Mouse (Mus musculus) hindbrain, embryonic 11.5 days (tissue): Measurements from ENCODE around the gene Tmtc2. TPM values are rescaled to one million over a fixed set of nuclear protein-coding genes. Genes with fewer than 3 reads are reported as not detected.

ENCODE experiments used
- ATAC-seq: fragments of 200-750 bp; cut with Nextera tagmentation; 2 replicates; pipeline ENCODE4 v1.8.0; 2017; ENCODE audit warnings: mild to moderate bottlenecking, moderate TSS enrichment, moderate library complexity; ENCODE audit not compliant: low FRiP score
- DNase-seq: peaks from one replicate; pipeline ENCODE4 v3.0.0-alpha.2; 2015; ENCODE audit warnings: low spot score
- H3K27ac ChIP-seq: fragments of 300-500 bp; sonication (generic); 2 replicates; pipeline ENCODE4 v1.5.1; 2014; ENCODE audit warnings: mild to moderate bottlenecking, low read depth, low read length
- H3K27me3 ChIP-seq: fragments of 300-500 bp; sonication (generic); 2 replicates; pipeline ENCODE4 v1.6.1; 2014; ENCODE audit warnings: mild to moderate bottlenecking, low read length, moderate library complexity, mixed read lengths; ENCODE audit not compliant: control insufficient read depth, insufficient read depth
- H3K36me3 ChIP-seq: fragments of 300-500 bp; sonication (generic); 2 replicates; pipeline ENCODE4 v1.6.1; 2014; ENCODE audit warnings: mild to moderate bottlenecking, low read length, moderate library complexity, mixed read lengths; ENCODE audit not compliant: control insufficient read depth, insufficient read depth
- H3K4me1 ChIP-seq: fragments of 300-500 bp; sonication (generic); replicated peaks from 2 replicates; pipeline ENCODE4 v1.6.1; 2014; ENCODE audit warnings: low read length, mixed read lengths; ENCODE audit not compliant: control insufficient read depth, insufficient read depth
- H3K4me2 ChIP-seq: fragments of 300-500 bp; sonication (generic); replicated peaks from 2 replicates; pipeline ENCODE4 v1.6.1; 2014; ENCODE audit warnings: mild to moderate bottlenecking, low read depth, low read length
- H3K4me3 ChIP-seq: fragments of 300-500 bp; sonication (generic); 2 replicates; pipeline ENCODE4 v1.5.1; 2014; ENCODE audit warnings: low read depth, low read length
- H3K9ac ChIP-seq: fragments of 300-500 bp; sonication (generic); 2 replicates; pipeline ENCODE4 v1.6.1; 2014; ENCODE audit warnings: low read depth, low read length
- H3K9me3 ChIP-seq: fragments of 300-500 bp; sonication (generic); 2 replicates; pipeline ENCODE4 v1.6.1; 2016; ENCODE audit warnings: low read length; ENCODE audit not compliant: control insufficient read depth
- WGBS: fragments of 180-500 bp; shearing (Covaris S2); extraction: QIAGEN DNeasy Blood & Tissue Kit; methylation state at CpG from one replicate; pipeline ENCODE4 v1.1.7; 2014; 5-methylcytosine and 5-hydroxymethylcytosine counted together
- polyA plus RNA-seq: library from polyadenylated mRNA; unstranded; fragments of >200 nt; fragmentation: Nextera tagmentation; extraction: Ambion mirVana; gene quantifications from 2 replicates; pipeline ENCODE4 v1.2.1, GENCODE M21; 2014

The Tmtc2 gene
- polyA plus RNA-seq, 1 experiment from 2014 or later, result 9.5 TPM

- no peaks in the 10 kb centered on the region for H3K4me1 ChIP-seq
- 73% methylated on average over 3 of the region's 3 CpGs for WGBS
- H3K9ac ChIP-seq, result no peak overlapping the region
- H3K4me2 ChIP-seq, result no peak overlapping the region
- H3K36me3 ChIP-seq, result no peaks in the 10 kb centered on the region
- DNase-seq, result no peak
- H3K27ac ChIP-seq, result no peak overlapping the region
- no peaks in the 10 kb centered on the region for H3K9me3 ChIP-seq
- H3K4me3 ChIP-seq, result no peak overlapping the region
- no peak for ATAC-seq
- no peaks in the 10 kb centered on the region for H3K27me3 ChIP-seq
Measured at GRCm38 (mm10) chr10:105297560-105297959, 276.7 kb downstream of the Tmtc2 start.

- no peaks in the 10 kb centered on the region for H3K27me3 ChIP-seq
- DNase-seq (no peak), ATAC-seq (no peak)
- WGBS, result 80% methylated on average over 1 of the region's 1 CpGs
- H3K4me3 ChIP-seq, result no peak overlapping the region
- H3K9me3 ChIP-seq, result no peaks in the 10 kb centered on the region
- no peak overlapping the region for H3K27ac ChIP-seq
- H3K36me3 ChIP-seq, result no peaks in the 10 kb centered on the region
- no peak overlapping the region for H3K4me2 ChIP-seq
- no peak overlapping the region for H3K9ac ChIP-seq
- no peaks in the 10 kb centered on the region for H3K4me1 ChIP-seq
Measured at GRCm38 (mm10) chr10:105292961-105293360, 281.3 kb downstream of the Tmtc2 start.

- DNase-seq, result no peak
- no peaks in the 10 kb centered on the region for H3K9me3 ChIP-seq
- H3K4me3 ChIP-seq, result no peak overlapping the region
- H3K4me1 ChIP-seq, result no peaks in the 10 kb centered on the region
- H3K36me3 ChIP-seq, result no peaks in the 10 kb centered on the region
- no peak for ATAC-seq
- no peak overlapping the region for H3K27ac ChIP-seq
- H3K27me3 ChIP-seq, result no peaks in the 10 kb centered on the region
- no peak overlapping the region for H3K4me2 ChIP-seq
- WGBS, result 87% methylated on average over 2 of the region's 2 CpGs
- H3K9ac ChIP-seq, result no peak overlapping the region
Measured at GRCm38 (mm10) chr10:105288472-105288871, 285.8 kb downstream of the Tmtc2 start.

- Histone ChIP-seq H3K4me1 (no peaks in the 10 kb centered on the region), H3K27ac (no peak overlapping the region), H3K4me3 (no peak overlapping the region), H3K4me2 (no peak overlapping the region), H3K36me3 (no peaks in the 10 kb centered on the region), H3K27me3 (no peaks in the 10 kb centered on the region), H3K9me3 (no peaks in the 10 kb centered on the region), H3K9ac (no peak overlapping the region)
- no peak for ATAC-seq
- no peak for DNase-seq
- WGBS, result 89% methylated on average over 3 of the region's 3 CpGs
Measured at GRCm38 (mm10) chr10:105287575-105287974, 286.7 kb downstream of the Tmtc2 start.

- ATAC-seq (no peak), DNase-seq (no peak)
- Histone ChIP-seq H3K27me3 (no peaks in the 10 kb centered on the region), H3K27ac (no peak overlapping the region), H3K9ac (no peak overlapping the region), H3K36me3 (no peaks in the 10 kb centered on the region), H3K9me3 (no peaks in the 10 kb centered on the region), H3K4me1 (no peaks in the 10 kb centered on the region), H3K4me3 (no peak overlapping the region), H3K4me2 (no peak overlapping the region)
- WGBS, result 93% methylated on average over 7 of the region's 7 CpGs
Measured at GRCm38 (mm10) chr10:105287064-105287463, 287.2 kb downstream of the Tmtc2 start.

- H3K4me1 ChIP-seq, result no peaks in the 10 kb centered on the region
- H3K27ac ChIP-seq, result no peak overlapping the region
- WGBS, result 84% methylated on average over 2 of the region's 2 CpGs
- no peaks in the 10 kb centered on the region for H3K27me3 ChIP-seq
- H3K9me3 ChIP-seq, result no peaks in the 10 kb centered on the region
- no peak for DNase-seq
- ATAC-seq, result no peak
- no peak overlapping the region for H3K4me3 ChIP-seq
- H3K4me2 ChIP-seq, result no peak overlapping the region
- H3K9ac ChIP-seq, result no peak overlapping the region
- no peaks in the 10 kb centered on the region for H3K36me3 ChIP-seq
Measured at GRCm38 (mm10) chr10:105286221-105286620, 288.0 kb downstream of the Tmtc2 start.

- Histone ChIP-seq H3K4me1 (no peaks in the 10 kb centered on the region), H3K4me3 (no peak overlapping the region), H3K27me3 (no peaks in the 10 kb centered on the region), H3K27ac (no peak overlapping the region), H3K9me3 (no peaks in the 10 kb centered on the region), H3K36me3 (no peaks in the 10 kb centered on the region), H3K9ac (no peak overlapping the region), H3K4me2 (no peak overlapping the region)
- DNase-seq (no peak), ATAC-seq (no peak)
- WGBS, result 87% methylated on average over 6 of the region's 6 CpGs
Measured at GRCm38 (mm10) chr10:105284171-105284570, 290.1 kb downstream of the Tmtc2 start.

- H3K27me3 ChIP-seq, result no peaks in the 10 kb centered on the region
- ATAC-seq, result no peak
- no peak overlapping the region for H3K27ac ChIP-seq
- WGBS, result 85% methylated on average over 3 of the region's 3 CpGs
- H3K4me3 ChIP-seq, result no peak overlapping the region
- no peak overlapping the region for H3K9ac ChIP-seq
- H3K9me3 ChIP-seq, result no peaks in the 10 kb centered on the region
- H3K4me1 ChIP-seq, result no peaks in the 10 kb centered on the region
- H3K4me2 ChIP-seq, result no peak overlapping the region
- DNase-seq, result no peak
- H3K36me3 ChIP-seq, result no peaks in the 10 kb centered on the region
Measured at GRCm38 (mm10) chr10:105280933-105281332, 293.3 kb downstream of the Tmtc2 start.

GRCm38 (mm10) chr10:105260053-105260452 is 314.2 kb downstream of the Tmtc2 start:
- 61% methylated on average over 3 of the region's 3 CpGs for WGBS
- Histone ChIP-seq H3K27ac (no peak overlapping the region), H3K9me3 (no peaks in the 10 kb centered on the region), H3K9ac (no peak overlapping the region), H3K4me3 (no peak overlapping the region), H3K27me3 (no peaks in the 10 kb centered on the region), H3K4me2 (no peak overlapping the region), H3K4me1 (no peaks in the 10 kb centered on the region), H3K36me3 (no peaks in the 10 kb centered on the region)
- DNase-seq (no peak), ATAC-seq (no peak)
